Mouse (Mus musculus) frontal cortex, postnatal 36 days (tissue): Measurements from ENCODE around the gene Homer3.

Experiments
- DNase-seq, 2 experiments: peaks; one replicate each; pipeline ENCODE4 v3.0.0; 2022; ENCODE audit warnings: low spot score in 2 of 2

Homer3 gene

DNA sequence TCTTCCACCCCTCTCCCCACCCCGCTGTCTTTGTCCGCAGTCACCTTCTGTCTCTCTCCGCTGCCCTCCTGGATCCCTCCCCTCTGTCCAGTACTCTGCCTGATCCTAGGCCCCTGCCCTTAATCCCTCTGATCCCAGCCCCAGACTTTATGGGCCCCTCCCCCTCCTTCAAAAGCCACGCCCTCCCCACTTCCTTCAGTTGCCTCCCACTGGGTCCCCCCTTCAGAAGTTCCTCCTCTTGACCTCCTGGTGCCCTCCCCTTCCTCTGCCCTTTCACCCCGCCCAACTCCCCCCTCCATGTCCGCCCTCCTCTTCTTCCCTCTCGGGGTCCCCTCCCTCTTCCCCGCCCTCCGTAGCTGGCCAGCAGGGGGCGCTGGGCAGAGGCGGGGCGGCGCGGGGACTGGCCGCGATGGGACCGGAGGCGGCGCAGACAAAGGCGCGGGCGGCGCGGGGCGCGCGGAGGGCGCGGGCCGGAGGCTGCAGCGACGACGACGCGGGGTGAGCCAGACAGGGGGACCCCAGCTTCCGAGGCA, at the start of gene Homer3:
Gene Homer3 (plus strand): TSS at position 225 of the 533 bp plus-strand sequence.
- DNase-seq, result peak; percentile 65

DNA sequence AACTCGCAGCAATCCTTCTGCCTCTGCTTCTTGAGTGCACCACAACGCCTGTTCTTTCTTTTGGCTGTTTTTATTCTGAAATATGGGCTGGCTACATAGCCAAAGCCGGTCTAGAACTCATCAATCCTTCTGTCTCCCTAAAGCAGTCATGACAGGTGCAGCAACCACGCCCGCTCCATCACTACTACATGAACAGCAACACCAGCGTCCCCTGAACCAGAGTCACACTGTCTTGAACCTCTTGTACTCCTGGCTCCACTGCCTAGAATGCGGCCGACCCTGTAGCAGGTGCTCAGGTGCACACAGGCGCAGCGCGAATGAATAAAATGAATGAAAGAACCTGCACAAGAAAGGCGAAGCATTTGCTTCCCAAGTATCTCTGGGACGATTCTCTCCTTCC, 49.0 kb upstream of the Homer3 start:
- DNase-seq, result no peak

DNA sequence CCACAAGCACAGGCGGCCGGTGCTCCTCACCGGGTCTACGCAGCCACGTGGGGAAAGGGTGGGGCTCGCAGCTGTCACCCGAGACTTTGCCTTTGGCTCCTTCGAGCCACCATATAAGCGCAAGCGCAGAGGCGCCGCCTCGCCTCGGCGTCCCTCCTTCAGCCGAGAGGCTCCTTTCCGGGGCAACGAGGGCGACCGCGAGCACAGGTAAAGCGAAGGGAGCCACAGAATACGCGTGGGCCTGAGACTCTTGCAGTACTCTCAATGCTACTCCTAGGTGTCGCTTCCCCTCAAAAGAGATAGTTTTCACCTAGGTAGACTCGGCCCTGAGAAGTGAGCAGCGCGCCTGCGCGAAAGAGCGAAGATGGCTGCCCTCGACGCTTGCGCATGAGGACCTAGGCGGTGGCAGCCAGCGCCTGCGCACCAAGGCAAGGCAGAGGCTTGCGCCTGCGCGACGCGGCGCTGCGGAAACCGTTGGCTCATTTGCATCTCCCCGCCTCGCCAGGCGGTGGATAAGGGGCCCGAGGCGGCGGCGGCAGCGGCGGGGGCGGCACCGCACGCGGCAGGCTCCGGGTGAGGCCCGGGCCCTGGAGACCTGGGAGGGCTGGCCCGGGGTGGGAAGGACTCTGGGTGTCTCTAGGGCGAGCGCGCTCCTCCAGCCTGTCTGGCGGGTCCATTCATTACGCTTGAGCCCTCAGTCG, 48.4 kb upstream of the Homer3 start, which contains the start of the genes Sugp2 and Armc6:
Gene Sugp2 (plus strand): TSS at position 147 of the 701 bp plus-strand sequence.
Gene Armc6 (minus strand): TSS at position 387 of the 701 bp plus-strand sequence.
- peak; percentile 95 to 97 for DNase-seq

DNA sequence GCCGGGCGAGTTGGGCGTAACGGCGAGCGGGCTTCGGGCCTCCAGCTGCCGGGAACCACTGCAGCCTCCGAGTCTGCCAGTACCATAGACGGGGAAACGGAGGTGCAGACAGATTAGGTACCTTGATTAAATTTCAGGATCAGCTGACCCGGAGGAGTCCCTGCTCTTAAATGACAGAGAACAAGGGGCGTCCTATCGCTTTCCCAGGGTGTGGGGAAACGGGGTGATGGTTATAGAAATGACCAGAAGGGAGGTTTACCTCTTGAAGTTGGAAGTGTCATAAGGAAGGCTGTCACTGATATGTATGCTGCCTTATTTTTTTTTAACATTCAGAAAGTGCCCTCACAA, 47.9 kb upstream of the Homer3 start:
- no peak for DNase-seq

DNA sequence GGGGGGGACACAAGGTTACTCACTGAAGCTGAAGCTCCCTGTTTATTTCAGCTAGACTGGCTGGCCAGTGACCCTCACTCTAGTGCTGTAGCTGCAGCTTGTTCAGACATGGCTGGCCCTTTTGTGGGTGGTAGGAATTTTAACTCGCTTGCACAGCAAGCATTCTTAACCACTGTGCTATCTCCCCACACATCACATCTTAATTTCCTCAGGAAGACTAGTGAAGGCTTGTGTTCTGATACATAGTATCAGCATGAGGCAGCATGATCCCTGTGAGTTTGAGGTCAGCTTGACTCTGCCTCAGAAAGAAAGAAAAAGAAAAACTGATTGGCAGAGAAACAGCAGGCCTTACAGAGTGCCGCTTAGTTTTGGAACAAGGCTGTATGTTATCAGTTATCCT, 44.8 kb upstream of the Homer3 start:
- no peak for DNase-seq

DNA sequence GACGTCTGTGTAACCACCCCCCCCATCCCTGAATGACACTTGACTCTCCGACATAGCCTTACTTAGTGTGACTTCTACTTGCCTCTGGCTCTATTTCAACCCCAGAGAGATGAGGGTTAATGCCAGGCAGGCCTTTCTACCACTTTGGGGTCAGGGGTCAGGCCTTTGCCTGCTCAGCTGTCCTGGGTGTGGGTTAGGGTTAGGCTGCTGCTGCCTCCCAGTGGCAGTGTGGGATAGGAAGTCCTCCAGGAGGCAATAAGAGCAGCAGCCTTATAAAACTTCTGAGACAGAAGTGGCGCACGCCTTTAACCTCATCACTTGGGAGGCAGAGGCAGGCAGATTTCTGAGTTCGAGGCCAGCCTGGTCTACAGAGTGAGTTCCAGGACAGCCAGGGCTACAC, 42.0 kb upstream of the Homer3 start:
- DNase-seq, result no peak

DNA sequence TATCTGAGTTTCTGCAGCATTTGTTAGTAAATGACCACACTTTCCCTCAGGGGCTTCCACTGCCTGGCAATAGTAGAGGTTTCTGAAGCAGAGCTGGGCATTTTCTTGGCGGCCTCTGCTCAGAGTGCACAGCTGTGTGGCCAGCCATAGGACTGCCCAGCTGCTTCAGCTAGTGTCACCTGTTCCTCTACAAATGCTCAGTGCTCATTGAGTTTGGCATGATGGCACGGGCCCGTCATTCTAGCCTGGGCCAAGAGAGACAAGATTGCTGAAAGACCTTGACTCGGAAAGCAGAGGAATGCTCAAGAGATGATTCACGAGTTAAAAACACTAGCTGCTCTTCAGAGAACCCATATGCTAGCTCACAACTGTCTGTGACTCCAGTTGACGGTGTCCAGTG, 36.0 kb upstream of the Homer3 start:
- DNase-seq, result no peak

DNA sequence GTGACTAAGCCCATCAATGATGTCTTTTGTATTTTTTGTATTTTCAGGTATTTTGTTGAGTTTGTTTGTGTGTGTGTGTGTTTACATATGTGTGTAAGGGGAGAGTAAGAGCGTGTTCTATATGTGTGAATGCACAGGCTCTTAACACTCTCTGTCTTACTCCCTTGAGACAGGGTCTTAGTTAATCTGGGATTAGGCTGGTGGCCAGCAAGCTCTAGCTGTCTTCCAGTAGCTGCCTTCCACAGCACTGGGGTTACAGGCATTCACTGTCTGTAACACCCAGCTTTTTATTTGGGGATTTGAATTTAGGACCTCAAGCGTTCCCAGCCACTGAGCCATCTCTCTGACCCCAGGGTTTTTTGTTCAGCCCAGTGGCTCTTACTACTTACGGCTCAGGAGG, 34.8 kb upstream of the Homer3 start:
- DNase-seq, result no peak

DNA sequence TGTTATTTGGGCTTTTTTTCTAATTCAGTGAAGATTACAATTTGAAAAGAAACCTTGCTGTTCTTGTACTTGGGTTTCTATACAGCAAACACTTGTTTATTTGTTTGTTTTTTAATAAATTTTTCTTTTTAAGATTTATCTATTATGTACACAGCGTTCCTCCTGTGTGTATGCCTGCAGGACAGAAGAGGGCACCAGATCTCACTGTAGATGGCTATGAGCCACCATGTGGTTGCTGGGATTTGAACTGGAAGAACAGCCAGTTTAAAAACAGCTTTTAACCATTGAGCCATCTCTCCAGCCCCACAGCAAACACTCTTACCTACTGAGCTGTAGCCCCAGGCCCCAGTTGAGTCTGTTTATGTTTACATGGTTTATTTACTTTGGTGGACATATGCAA, 28.0 kb upstream of the Homer3 start:
- DNase-seq, result no peak

DNA sequence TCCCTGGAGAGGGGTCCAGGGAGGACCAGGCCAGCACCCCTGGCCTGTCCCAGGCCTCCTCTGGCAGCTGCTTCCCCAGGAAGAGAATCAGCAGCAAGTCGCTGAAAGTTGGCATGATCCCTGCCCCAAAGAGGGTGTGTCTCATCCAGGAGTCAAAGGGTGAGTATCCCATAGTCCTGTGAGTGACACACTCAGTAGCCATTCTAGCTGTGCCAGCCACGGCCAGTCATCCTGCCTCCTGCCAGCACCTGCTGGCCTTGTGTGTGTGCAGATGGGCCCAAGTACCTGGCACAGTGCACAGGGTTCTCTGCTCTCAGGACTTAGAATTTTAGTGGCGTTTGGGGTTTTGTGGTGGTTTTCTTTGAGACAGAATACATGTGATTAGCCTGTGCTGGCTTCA, 25.2 kb upstream of the Homer3 start:
- DNase-seq, result no peak

DNA sequence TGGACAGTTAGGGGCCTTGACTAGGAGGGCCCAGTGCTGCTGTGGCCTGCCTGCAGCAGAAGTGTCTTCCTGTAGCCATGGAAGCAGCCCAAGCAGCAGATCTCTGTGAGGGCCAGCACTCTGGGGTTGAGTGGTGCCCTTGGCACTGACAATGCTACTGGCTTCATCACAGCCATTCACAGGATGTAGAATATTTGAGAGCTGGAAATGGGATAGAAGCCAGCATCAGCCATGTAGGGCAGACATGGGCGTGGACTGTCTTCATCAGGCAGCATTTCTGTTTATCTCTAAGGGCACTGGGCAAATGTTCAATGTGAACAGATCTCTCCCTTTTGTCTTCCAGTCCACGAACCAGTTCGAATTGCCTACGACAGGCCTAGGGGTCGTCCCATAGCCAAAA, 24.0 kb upstream of the Homer3 start:
- DNase-seq, result no peak

DNA sequence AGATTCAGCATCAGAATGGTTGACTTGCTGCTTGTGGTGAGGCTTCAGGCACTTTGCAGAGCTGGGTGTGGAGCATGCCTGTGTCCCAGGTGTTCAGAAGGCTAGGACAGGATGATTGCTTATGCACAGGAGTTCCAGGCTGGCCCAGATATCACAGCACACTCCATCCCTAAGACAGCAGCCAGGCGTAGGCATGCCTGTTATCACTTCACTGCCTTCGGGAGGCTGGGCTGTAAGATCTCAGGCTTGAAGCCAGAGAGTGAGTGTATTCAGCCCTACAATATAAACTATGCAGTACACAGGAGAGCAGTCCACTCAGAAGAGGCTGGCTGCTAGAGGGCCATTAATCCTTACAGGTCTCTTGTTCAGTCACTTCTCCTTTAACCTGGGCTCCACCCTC, 23.6 kb upstream of the Homer3 start:
- no peak for DNase-seq

DNA sequence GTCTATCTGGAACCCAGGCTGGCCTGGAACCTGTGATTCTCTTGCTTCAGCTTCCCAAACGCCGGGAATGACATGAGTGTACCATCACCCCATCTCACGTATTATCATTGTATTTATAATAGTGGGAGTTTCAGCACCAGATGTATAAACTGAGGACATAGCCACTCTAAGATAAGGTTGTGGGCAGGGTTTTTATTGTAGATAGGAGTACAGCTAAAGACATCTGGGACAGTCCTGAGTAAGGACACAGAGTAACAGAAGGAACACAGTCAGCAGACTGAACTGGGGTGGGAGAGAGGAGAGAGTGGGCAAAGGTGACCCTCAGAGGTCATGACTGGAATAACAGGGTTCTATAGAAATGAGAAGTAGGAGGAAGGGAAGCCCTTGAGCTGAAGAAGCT, 15.0 kb upstream of the Homer3 start:
- DNase-seq, result no peak

DNA sequence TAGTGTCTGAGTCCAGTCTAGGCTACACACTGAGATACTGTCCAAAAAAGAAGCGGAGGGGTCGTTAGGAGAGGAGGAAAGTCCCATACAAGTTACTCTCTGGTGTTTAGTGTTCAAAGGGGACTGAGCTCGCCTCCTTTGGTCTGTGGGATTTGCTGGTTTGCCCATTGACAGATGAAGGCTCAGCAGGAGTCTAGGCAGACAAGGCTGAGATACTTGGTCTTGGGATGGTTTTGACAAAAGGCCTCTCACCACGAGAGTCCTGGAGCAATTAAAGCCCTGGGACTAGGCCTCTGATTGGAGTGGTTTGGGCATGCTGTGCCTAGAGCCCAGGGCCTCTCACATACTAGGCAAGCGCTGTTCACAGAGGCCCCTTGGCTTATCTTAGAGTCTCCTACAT, 14.3 kb upstream of the Homer3 start:
- no peak for DNase-seq

DNA sequence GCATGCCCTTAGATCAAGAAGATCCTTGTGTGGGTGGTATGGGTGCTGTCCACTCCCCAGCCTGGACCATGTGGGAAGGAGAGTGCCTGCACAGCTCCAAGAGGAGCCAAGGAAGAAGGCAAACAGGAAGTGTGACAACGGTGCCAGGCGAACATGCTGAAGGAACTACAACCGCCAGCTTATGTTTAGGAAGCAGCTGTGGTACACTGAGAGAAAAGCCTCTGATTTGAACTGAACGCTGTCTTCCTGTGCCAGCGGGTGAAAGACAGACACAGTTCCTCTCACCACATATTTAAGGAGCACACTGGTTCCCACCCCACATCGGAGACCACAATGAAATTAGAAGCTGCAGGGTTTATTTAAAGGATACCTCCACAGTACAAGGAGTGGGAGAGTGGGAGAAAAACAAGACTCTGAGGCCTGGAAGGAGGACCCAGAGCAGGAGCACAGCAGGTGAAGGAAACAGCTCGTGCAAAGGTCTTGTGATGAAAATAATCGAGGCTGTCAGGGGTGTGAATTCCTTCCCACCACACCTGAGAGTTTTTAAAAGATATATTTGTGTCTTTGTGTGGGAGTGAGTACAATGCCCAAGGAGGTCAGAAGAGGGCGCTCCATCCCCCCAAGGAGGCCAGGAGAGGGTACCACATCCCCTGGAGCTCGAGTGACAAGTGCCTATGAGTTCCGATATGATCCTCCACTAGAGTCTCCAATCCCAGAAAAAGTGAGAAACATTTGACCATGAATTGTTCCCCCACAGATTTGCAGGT, 13.6 kb upstream of the Homer3 start:
- DNase-seq, result peak; percentile 42 to 53

DNA sequence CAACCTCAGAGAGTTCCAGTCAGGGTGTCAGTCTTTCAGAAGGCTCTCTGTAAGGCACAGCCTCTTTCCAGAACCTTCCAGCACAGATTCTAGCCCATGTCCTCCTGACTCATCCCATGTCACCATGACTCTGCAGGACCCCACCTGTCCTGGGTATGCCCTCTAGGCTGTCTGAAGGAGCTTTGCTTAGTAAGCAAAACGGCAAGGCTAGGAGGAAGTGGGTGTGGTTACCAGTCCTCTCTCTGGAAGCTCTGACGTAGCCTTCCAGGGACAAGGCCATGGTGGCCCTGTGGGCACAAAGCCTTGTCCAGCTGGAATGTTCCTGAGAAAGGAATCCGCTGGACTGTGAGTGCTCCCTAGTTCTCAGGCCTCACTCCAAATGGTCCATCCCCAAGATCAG, 9.7 kb upstream of the Homer3 start:
- DNase-seq, result no peak

DNA sequence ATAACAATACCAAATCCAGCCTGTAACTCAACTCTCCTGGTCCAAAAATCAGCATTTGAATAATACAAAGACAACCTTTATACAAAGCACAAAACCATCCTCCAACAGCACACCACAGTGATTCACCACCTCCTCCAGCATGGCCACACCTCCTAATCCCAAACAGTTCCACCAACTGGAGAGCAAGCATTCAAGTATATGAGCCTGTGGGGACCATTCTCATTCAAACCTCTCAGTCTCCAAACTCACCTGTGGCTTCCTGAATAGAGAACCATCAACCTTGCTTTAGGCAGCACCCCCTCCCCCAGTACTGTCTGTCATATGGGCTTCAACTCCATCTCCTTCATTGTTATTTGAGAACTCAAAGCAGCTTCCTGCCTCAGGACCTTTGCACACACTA, 8.3 kb upstream of the Homer3 start:
- DNase-seq, result no peak

DNA sequence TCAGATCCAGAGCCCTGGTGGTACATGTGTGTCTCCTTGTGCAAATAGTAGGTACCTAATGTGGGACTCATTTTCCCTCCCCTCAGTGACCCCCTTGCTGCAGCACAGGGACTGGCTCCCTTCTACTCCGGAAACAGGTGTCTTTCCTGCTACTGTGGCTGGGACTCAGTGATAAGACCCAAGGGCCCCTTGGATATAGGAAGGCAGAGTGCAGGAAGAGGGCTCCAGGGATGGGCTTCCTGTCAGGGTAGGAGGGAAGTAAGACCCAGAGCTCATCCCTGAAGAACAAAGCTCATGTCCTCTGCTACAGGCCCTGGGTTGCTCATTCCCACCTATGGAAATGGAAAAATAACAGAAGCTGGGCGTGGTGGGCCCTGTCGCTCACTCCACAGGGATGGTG, 6.2 kb upstream of the Homer3 start:
- DNase-seq, result no peak

DNA sequence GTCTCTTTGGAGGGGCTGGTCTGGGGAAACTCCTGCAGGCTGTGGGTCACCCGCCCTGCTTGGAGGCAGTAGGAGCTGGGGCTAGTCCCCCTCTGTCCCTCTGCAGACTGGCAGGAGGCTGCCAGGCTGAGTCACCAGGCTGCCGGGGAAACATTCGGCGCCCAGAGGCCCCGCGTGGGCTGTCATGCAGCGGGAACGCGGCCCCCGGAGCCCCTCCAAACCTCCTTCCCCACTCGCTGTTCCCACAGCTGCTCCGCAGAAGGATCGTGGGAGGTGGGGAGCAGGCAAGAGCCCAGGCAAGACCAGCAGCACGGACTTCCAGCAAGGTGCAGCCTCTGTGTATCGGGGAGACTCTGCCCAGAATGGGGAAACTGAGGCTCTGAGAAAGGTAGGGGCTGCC, 4.5 kb upstream of the Homer3 start:
- peak; percentile 38 to 51 for DNase-seq

DNA sequence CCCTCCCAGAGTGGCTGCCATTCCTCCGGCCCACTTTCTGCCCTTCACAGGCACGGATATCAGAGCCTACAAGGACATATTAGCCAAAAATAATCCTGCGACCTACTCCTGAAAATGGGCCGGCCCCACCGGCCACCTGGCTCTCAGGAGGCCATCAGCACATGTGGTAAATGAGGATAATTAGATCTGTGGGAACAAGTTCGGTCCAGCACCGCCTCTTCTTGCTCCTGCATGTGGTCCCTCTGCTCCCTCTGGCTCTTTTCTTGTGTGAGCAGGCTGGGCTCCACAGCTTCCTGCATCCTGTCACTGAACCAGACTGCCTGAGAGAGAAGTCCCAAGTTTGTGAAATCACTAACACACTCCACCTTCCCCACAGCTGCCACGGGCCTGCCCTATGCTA, 3.4 kb upstream of the Homer3 start:
- no peak for DNase-seq

DNA sequence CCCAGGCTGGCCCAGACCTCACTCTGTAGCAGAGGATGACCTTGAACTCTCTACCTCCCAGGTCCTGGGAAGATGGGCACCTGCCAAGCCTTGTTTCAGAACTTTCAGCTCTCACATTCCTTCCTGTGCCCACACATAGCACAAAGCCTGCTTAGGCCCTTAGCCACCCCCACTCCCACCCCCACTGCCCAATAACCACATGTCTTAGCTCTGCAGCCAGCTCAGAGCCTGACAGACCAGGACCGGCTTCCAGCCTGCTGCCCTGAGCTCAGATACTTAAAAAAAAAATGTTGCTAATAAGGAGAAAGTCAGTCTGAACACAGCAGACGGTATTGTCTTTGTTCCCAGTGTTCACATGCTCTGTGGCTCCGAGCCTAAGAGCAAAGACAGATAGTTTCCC, 1.6 kb upstream of the Homer3 start:
- no peak for DNase-seq

DNA sequence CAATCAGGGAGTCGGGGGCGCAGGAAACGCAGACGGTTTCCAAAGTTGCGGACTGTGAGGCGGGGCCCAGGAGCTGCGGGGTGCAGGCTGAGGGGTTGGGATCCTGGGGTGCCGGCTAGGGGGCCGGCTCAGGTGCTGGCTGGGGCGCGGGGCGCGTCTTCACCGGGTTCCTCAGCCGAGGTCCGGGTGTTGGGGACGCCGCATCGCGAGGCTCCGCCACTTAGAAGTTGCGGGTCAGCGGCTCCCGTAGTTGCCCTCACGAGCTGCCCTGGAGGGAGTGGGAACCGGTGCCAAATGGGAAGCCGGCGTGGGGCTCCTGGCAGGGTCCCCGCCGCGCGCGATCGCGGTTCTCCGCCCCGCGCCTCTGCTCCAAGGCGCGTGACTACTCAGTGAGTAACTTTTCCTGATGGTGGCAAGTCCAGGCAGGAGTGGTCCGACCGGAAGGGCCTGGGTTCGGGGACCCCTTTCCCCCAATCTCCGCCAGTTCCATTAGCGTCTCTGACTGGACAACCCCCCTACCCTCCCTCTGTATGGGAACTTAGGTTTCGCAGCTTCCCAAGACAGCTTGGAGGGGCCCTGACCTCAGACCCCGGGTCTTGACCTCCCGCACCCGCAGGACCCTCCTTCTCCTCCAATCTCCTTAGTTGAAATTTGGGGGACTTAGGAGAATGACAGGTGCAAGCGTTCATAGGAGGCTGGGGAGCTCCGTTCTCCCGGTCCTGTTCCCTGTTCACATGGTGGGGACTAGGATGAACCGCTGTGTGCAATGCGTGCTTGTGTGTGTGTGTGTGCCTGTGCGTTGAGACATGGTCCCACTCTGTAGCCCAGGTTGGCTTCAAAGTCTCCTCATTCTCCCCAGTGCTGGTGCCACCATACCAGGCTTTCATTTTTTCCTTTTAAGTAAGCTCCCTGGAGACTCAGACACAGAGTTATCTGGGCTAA, 780 bp downstream of the Homer3 start:
- DNase-seq, result no peak
